Comparison of ENCODE assay signal across 10 mouse cellular contexts in genomic region chr6:99440606-99441005, GRCm38 (mm10).
DNase-seq lines count a peak whose midpoint lies in the region; ATAC-seq and TF ChIP-seq lines count a peak whose summit lies in the region.
"Had no signal": no experiment of that assay in that cellular context is flagged by ENCODE, and none has a peak within 500 bp of the region (broad histone marks: within the 10 kb centered on the region; RNA-seq: fewer than 3 reads in every experiment).

No protein-coding gene starts in this region.

- no peaks in the 10 kb centered on the region for H3K27me3 ChIP-seq in kidney, embryonic 15.5 days
- no peaks in the 10 kb centered on the region for H3K27me3 ChIP-seq in midbrain, embryonic 11.5 days (ENCODE audit: control insufficient read depth, insufficient read depth, low read length)
- H3K27me3 ChIP-seq: megakaryocyte, embryonic 14.5 days had no signal

- no peak for TF ChIP-seq CTCF in gastrocnemius, adult 2 months (IDR thresholded peaks at IDR 0.05)
- TF ChIP-seq CTCF in cortical plate, adult 2 months (IDR thresholded peaks at IDR 0.05; ENCODE audit: extremely low read depth, insufficient read depth, low read length) = no peak

- intact Hi-C loops in gastrocnemius, adult 2 months (cut with DNase I) = loop anchor here (5.0 to 10.0 kb wide), 2 partner anchors 82 to 176 kb away; partner anchors contain the start of gene Foxp1

- no peak overlapping the region for H3K4me2 ChIP-seq in kidney, embryonic 15.5 days
- no peak overlapping the region for H3K4me2 ChIP-seq in midbrain, embryonic 11.5 days

- WGBS in kidney, embryonic 15.5 days = 81% methylated on average over 2 of the region's 2 CpGs
- 91% methylated on average over 2 of the region's 2 CpGs for WGBS in midbrain, embryonic 11.5 days

- H3K4me3 ChIP-seq in gastrocnemius, adult 2 months = no peak overlapping the region
- H3K4me3 ChIP-seq in kidney, embryonic 15.5 days (replicated peaks) = no peak overlapping the region
- no peak overlapping the region for H3K4me3 ChIP-seq in cortical plate, adult 2 months (ENCODE audit: insufficient read depth, low read length)
- H3K4me3 ChIP-seq in midbrain, embryonic 11.5 days (ENCODE audit: low read depth, low read length) = no peak overlapping the region
- H3K4me3 ChIP-seq: megakaryocyte, embryonic 14.5 days had no signal

- TF ChIP-seq POLR2A in cortical plate, adult 2 months (IDR thresholded peaks at IDR 0.05; ENCODE audit: extremely low read depth, insufficient read depth, low read length) = no peak

- peaks cover 4% of the 10 kb centered on the region; the same call in 1 of the 2 replicates for H3K36me3 ChIP-seq in kidney, embryonic 15.5 days
- no peaks in the 10 kb centered on the region for H3K36me3 ChIP-seq in midbrain, embryonic 11.5 days (ENCODE audit: control insufficient read depth, insufficient read depth, low read length)

- ATAC-seq in kidney, embryonic 15.5 days (replicated peaks; ENCODE audit: low FRiP score) = no peak
- 0 out of 2 replicates have a peak, but pooled peaks have one; percentile 22 for ATAC-seq in midbrain, embryonic 11.5 days (ENCODE audit: low FRiP score)

- no peaks in the 10 kb centered on the region for H3K9me3 ChIP-seq in kidney, embryonic 15.5 days (replicated peaks)
- H3K9me3 ChIP-seq in midbrain, embryonic 11.5 days (ENCODE audit: control insufficient read depth, low read length) = no peaks in the 10 kb centered on the region
- H3K9me3 ChIP-seq: megakaryocyte, embryonic 14.5 days had no signal

- H3K9ac ChIP-seq in kidney, embryonic 15.5 days = no peak overlapping the region
- H3K9ac ChIP-seq in midbrain, embryonic 11.5 days (ENCODE audit: low read length) = no peak overlapping the region
- H3K9ac ChIP-seq: liver, embryonic 14.5 days had no signal

- DNase-seq in gastrocnemius, adult 2 months = no peak
- no peak for DNase-seq in gastrocnemius, postnatal 10 days
- DNase-seq in kidney, adult 18-20 months = no peak
- peak; percentile 80 for DNase-seq in midbrain, embryonic 11.5 days (ENCODE audit: low spot score, missing footprints)
- DNase-seq in urinary bladder, postnatal 14 days (ENCODE audit: low spot score) = no peak
- DNase-seq in cerebellum, adult 9-11 months = no peak

- H3K4me1 ChIP-seq in kidney, embryonic 15.5 days = peaks cover 40% of the 10 kb centered on the region
- H3K4me1 ChIP-seq in cortical plate, adult 2 months (ENCODE audit: control insufficient read depth, insufficient read depth, low read length) = peaks cover 12% of the 10 kb centered on the region
- H3K4me1 ChIP-seq in midbrain, embryonic 11.5 days (ENCODE audit: control insufficient read depth, insufficient read depth, low read length) = peaks cover 21% of the 10 kb centered on the region

- H3K27ac ChIP-seq in gastrocnemius, adult 2 months = peak overlapping the region; percentile 84
- H3K27ac ChIP-seq in kidney, embryonic 15.5 days = peak overlapping the region; percentile 84
- 0 out of 2 replicates have a peak overlapping the region, but pooled peaks have one; percentile 48 for H3K27ac ChIP-seq in cortical plate, adult 2 months (ENCODE audit: insufficient read depth, low read length)
- 0 out of 2 replicates have a peak overlapping the region, but pooled peaks have one; percentile 33 for H3K27ac ChIP-seq in midbrain, embryonic 11.5 days (ENCODE audit: low read depth, low read length)
- H3K27ac ChIP-seq: liver, embryonic 14.5 days had no signal

Comparison
In these comparisons a context has a peak if more than half of its experiments do, and no peak if none do; other contexts are left out.
1. H3K27ac ChIP-seq: peak in every context shown above with its lines; median percentile 84 in gastrocnemius, adult 2 months; 84 in kidney, embryonic 15.5 days; 48 in cortical plate, adult 2 months; 33 in midbrain, embryonic 11.5 days.